Mouse (Mus musculus): ENCODE measurements around the gene Celf1. TPM values are rescaled to one million over a fixed set of nuclear protein-coding genes. Genes with fewer than 3 reads are reported as not detected.
A peak's percentile ranks its signal among the peaks of the same experiment; 100 is the strongest.

The Celf1 gene
- polyA plus RNA-seq, 1 experiment from 2014 or later: 132 TPM

- H3K4me1 ChIP-seq: peaks cover 39% of the 10 kb centered on the region
- H3K9me3 ChIP-seq (replicated peaks): no peaks in the 10 kb centered on the region
- peak overlapping the region; percentile 87 for H3K27ac ChIP-seq
- ATAC-seq: no peak
- peak overlapping the region; percentile 95 for H3K9ac ChIP-seq
- H3K27me3 ChIP-seq: no peaks in the 10 kb centered on the region
- H3K4me2 ChIP-seq: peak overlapping the region; percentile 72
- peaks cover 21% of the 10 kb centered on the region for H3K36me3 ChIP-seq (ENCODE audit: poor library complexity, severe bottlenecking)
- 25% methylated on average over 7 of the region's 7 CpGs for WGBS
- peak overlapping the region; percentile 65 for H3K4me3 ChIP-seq
Observed at GRCm38 (mm10) chr2:90916560-90917232, 23.5 kb upstream of the Celf1 start.

- peak overlapping the region; percentile 95 for H3K9ac ChIP-seq
- peaks cover 39% of the 10 kb centered on the region for H3K4me1 ChIP-seq
- WGBS: 1% methylated on average over 66 of the region's 73 CpGs
- peaks cover 17% of the 10 kb centered on the region for H3K36me3 ChIP-seq (ENCODE audit: poor library complexity, severe bottlenecking)
- H3K4me3 ChIP-seq: peak overlapping the region; percentile 65
- peak overlapping the region; percentile 87 for H3K27ac ChIP-seq
- no peaks in the 10 kb centered on the region for H3K27me3 ChIP-seq
- peak overlapping the region; percentile 72 for H3K4me2 ChIP-seq
- no peaks in the 10 kb centered on the region for H3K9me3 ChIP-seq (replicated peaks)
- ATAC-seq: peak; percentile 83
Observed at GRCm38 (mm10) chr2:90917233-90917998, 22.8 kb upstream of the Celf1 start.

- H3K36me3 ChIP-seq (ENCODE audit: poor library complexity, severe bottlenecking): peaks cover 10% of the 10 kb centered on the region
Observed at GRCm38 (mm10) chr2:90917999-90918698, 22.0 kb upstream of the Celf1 start.

GRCm38 (mm10) chr2:90921178-90921577 is 19.0 kb upstream of the Celf1 start:
- no peak for ATAC-seq
- Histone ChIP-seq H3K9ac (no peak overlapping the region), H3K4me1 (peaks cover 17% of the 10 kb centered on the region), H3K9me3 (replicated peaks) (no peaks in the 10 kb centered on the region), H3K4me3 (no peak overlapping the region), H3K36me3 (ENCODE audit: poor library complexity, severe bottlenecking) (no peaks in the 10 kb centered on the region), H3K4me2 (no peak overlapping the region), H3K27ac (no peak overlapping the region), H3K27me3 (no peaks in the 10 kb centered on the region)
- 97% methylated on average over 1 of the region's 1 CpGs for WGBS

More at GRCm38 (mm10) chr2:90917999-90918698, 22.0 kb upstream of the Celf1 start:
- WGBS: 11% methylated on average over 16 of the region's 16 CpGs
- H3K4me1 ChIP-seq: peaks cover 39% of the 10 kb centered on the region
- peak; percentile 72 for ATAC-seq
- peak overlapping the region; percentile 87 for H3K27ac ChIP-seq
- peak overlapping the region; percentile 72 for H3K4me2 ChIP-seq
- no peaks in the 10 kb centered on the region for H3K9me3 ChIP-seq (replicated peaks)
- peak overlapping the region; percentile 65 for H3K4me3 ChIP-seq
- H3K9ac ChIP-seq: peak overlapping the region; percentile 95
- no peaks in the 10 kb centered on the region for H3K27me3 ChIP-seq

GRCm38 (mm10) chr2:90922636-90923035 is 17.5 kb upstream of the Celf1 start:
- H3K9ac ChIP-seq: no peak overlapping the region
- 93% methylated on average over 2 of the region's 2 CpGs for WGBS
- H3K9me3 ChIP-seq (replicated peaks): no peaks in the 10 kb centered on the region
- no peaks in the 10 kb centered on the region for H3K27me3 ChIP-seq
- H3K36me3 ChIP-seq (ENCODE audit: poor library complexity, severe bottlenecking): no peaks in the 10 kb centered on the region
- H3K4me3 ChIP-seq: no peak overlapping the region
- no peak overlapping the region for H3K27ac ChIP-seq
- H3K4me2 ChIP-seq: no peak overlapping the region
- no peak for ATAC-seq
- H3K4me1 ChIP-seq: peaks cover 9% of the 10 kb centered on the region

GRCm38 (mm10) chr2:90928566-90928965 is 11.6 kb upstream of the Celf1 start:
- no peaks in the 10 kb centered on the region for H3K4me1 ChIP-seq
- no peak overlapping the region for H3K4me2 ChIP-seq
- no peaks in the 10 kb centered on the region for H3K36me3 ChIP-seq (ENCODE audit: poor library complexity, severe bottlenecking)
- H3K9me3 ChIP-seq (replicated peaks): no peaks in the 10 kb centered on the region
- no peaks in the 10 kb centered on the region for H3K27me3 ChIP-seq
- H3K27ac ChIP-seq: no peak overlapping the region
- no peak for ATAC-seq
- H3K4me3 ChIP-seq: no peak overlapping the region
- WGBS: 85% methylated on average over 13 of the region's 13 CpGs
- H3K9ac ChIP-seq: no peak overlapping the region

GRCm38 (mm10) chr2:90931829-90932228 is 8.4 kb upstream of the Celf1 start:
- Histone ChIP-seq H3K9ac (no peak overlapping the region), H3K4me2 (no peak overlapping the region), H3K27me3 (no peaks in the 10 kb centered on the region), H3K27ac (no peak overlapping the region), H3K9me3 (replicated peaks) (no peaks in the 10 kb centered on the region), H3K4me3 (no peak overlapping the region), H3K4me1 (no peaks in the 10 kb centered on the region), H3K36me3 (ENCODE audit: poor library complexity, severe bottlenecking) (no peaks in the 10 kb centered on the region)
- no peak for ATAC-seq
- WGBS: 86% methylated on average over 8 of the region's 8 CpGs

GRCm38 (mm10) chr2:90932273-90932672 is 7.9 kb upstream of the Celf1 start:
- H3K27ac ChIP-seq: no peak overlapping the region
- 71% methylated on average over 2 of the region's 2 CpGs for WGBS
- no peaks in the 10 kb centered on the region for H3K4me1 ChIP-seq
- H3K9ac ChIP-seq: no peak overlapping the region
- no peak for ATAC-seq
- no peaks in the 10 kb centered on the region for H3K27me3 ChIP-seq
- H3K9me3 ChIP-seq (replicated peaks): no peaks in the 10 kb centered on the region
- H3K36me3 ChIP-seq (ENCODE audit: poor library complexity, severe bottlenecking): no peaks in the 10 kb centered on the region
- H3K4me2 ChIP-seq: no peak overlapping the region
- H3K4me3 ChIP-seq: no peak overlapping the region

GRCm38 (mm10) chr2:90938362-90938761 is 1.8 kb upstream of the Celf1 start:
- no peak for ATAC-seq
- H3K4me3 ChIP-seq: no peak overlapping the region
- 76% methylated on average over 3 of the region's 3 CpGs for WGBS
- no peak overlapping the region for H3K9ac ChIP-seq
- H3K36me3 ChIP-seq (ENCODE audit: poor library complexity, severe bottlenecking): no peaks in the 10 kb centered on the region
- H3K4me2 ChIP-seq: no peak overlapping the region
- H3K9me3 ChIP-seq (replicated peaks): no peaks in the 10 kb centered on the region
- H3K27ac ChIP-seq: no peak overlapping the region
- no peaks in the 10 kb centered on the region for H3K27me3 ChIP-seq
- peaks cover 27% of the 10 kb centered on the region for H3K4me1 ChIP-seq

- Histone ChIP-seq H3K4me3 (peak overlapping the region; percentile 99), H3K4me2 (peak overlapping the region; percentile 71), H3K27me3 (no peaks in the 10 kb centered on the region), H3K36me3 (ENCODE audit: poor library complexity, severe bottlenecking) (no peaks in the 10 kb centered on the region), H3K4me1 (peaks cover 39% of the 10 kb centered on the region), H3K9ac (peak overlapping the region; percentile 98), H3K27ac (peak overlapping the region; percentile 95), H3K9me3 (replicated peaks) (no peaks in the 10 kb centered on the region)
- WGBS: 50% methylated on average over 8 of the region's 8 CpGs
- ATAC-seq: peak; percentile 34
Observed at GRCm38 (mm10) chr2:90939750-90940149, 432 bp upstream of the Celf1 start.

GRCm38 (mm10) chr2:90941744-90942143 is 1.6 kb downstream of the Celf1 start:
- Histone ChIP-seq H3K9me3 (replicated peaks) (no peaks in the 10 kb centered on the region), H3K9ac (peak overlapping the region; percentile 98), H3K36me3 (ENCODE audit: poor library complexity, severe bottlenecking) (no peaks in the 10 kb centered on the region), H3K27me3 (no peaks in the 10 kb centered on the region), H3K27ac (no peak overlapping the region), H3K4me1 (peaks cover 39% of the 10 kb centered on the region), H3K4me2 (peak overlapping the region; percentile 71), H3K4me3 (peak overlapping the region; percentile 99)
- no peak for ATAC-seq
- WGBS: 37% methylated on average over 2 of the region's 2 CpGs

GRCm38 (mm10) chr2:90950149-90950548 is 10.0 kb downstream of the Celf1 start:
- H3K4me1 ChIP-seq: peaks cover 13% of the 10 kb centered on the region
- H3K4me3 ChIP-seq: no peak overlapping the region
- H3K4me2 ChIP-seq: no peak overlapping the region
- no peak overlapping the region for H3K27ac ChIP-seq
- H3K9me3 ChIP-seq (replicated peaks): no peaks in the 10 kb centered on the region
- 83% methylated on average over 5 of the region's 5 CpGs for whole genome bisulfite sequencing
- no peaks in the 10 kb centered on the region for H3K27me3 ChIP-seq
- H3K36me3 ChIP-seq (ENCODE audit: poor library complexity, severe bottlenecking): peaks cover 13% of the 10 kb centered on the region; the same call in 1 of the 2 replicates
- no peak for ATAC-seq
- no peak overlapping the region for H3K9ac ChIP-seq
